Mouse (Mus musculus) ES-E14 (cell line): ENCODE data around the gene Fbxl7. TPM values are rescaled to one million over a fixed set of nuclear protein-coding genes. Genes with fewer than 3 reads are reported as not detected.

Experiments
- DNase-seq: peaks from one replicate; pipeline ENCODE4 v3.0.0-alpha.2; 2013; ENCODE audit warnings: low read depth, low spot score
- H3K27ac ChIP-seq: 2 replicates; pipeline ENCODE4 v1.5.1; 2012; ENCODE audit warnings: low read depth, mild to moderate bottlenecking, low read length, moderate library complexity, mixed read lengths; ENCODE audit not compliant: poor library complexity, insufficient read depth, severe bottlenecking
- H3K36me3 ChIP-seq: 2 replicates; pipeline ENCODE4 v1.6.1; 2012; ENCODE audit warnings: mild to moderate bottlenecking, low read length, moderate library complexity, mixed read lengths; ENCODE audit not compliant: control insufficient read depth, poor library complexity, insufficient read depth, severe bottlenecking
- H3K4me1 ChIP-seq, 2 experiments: fragments of 150-350 bp in 1 of 2; sonication (generic) in 1 of 2; 2 replicates each; pipeline ENCODE4 v1.6.1; 2012; ENCODE audit warnings: low read length in 2 of 2, mild to moderate bottlenecking in 1 of 2, mixed read lengths in 1 of 2; ENCODE audit not compliant: control insufficient read depth in 2 of 2, insufficient read depth in 2 of 2, poor library complexity in 1 of 2
- H3K4me3 ChIP-seq, 2 experiments: fragments of 150-350 bp in 1 of 2; sonication (generic) in 1 of 2; 2 replicates each; pipeline ENCODE4 v1.5.1; 2012; ENCODE audit warnings: low read length in 2 of 2, low read depth in 1 of 2, mild to moderate bottlenecking in 1 of 2, mixed read lengths in 1 of 2; ENCODE audit not compliant: insufficient read depth in 1 of 2, poor library complexity in 1 of 2, severe bottlenecking in 1 of 2
- H3K9ac ChIP-seq: 2 replicates; pipeline ENCODE4 v1.6.1; 2012; ENCODE audit warnings: low read depth, mild to moderate bottlenecking, low read length, mixed read lengths; ENCODE audit not compliant: poor library complexity, insufficient read depth, severe bottlenecking
- H3K9me3 ChIP-seq: fragments of 150-350 bp; sonication (generic); 2 replicates; pipeline ENCODE4 v1.6.1; 2012; ENCODE audit warnings: low read depth, mild to moderate bottlenecking, low read length; ENCODE audit not compliant: control insufficient read depth, insufficient read depth
- CHD2 ChIP-seq: IDR thresholded peaks from 2 replicates; pipeline ENCODE4 v1.6.1; 2014; ENCODE audit warnings: mild to moderate bottlenecking, low read depth, low read length, inconsistent platforms
- HCFC1 ChIP-seq: IDR thresholded peaks from 2 replicates; pipeline ENCODE4 v1.6.1; 2012; ENCODE audit warnings: low read length, inconsistent platforms, borderline replicate concordance; ENCODE audit not compliant: insufficient read depth
- MAFK ChIP-seq: IDR thresholded peaks from 2 replicates; pipeline ENCODE4 v1.6.1; 2014; ENCODE audit warnings: mild to moderate bottlenecking, low read depth, low read length, inconsistent platforms; ENCODE audit not compliant: insufficient read depth
- ZC3H11A ChIP-seq: IDR thresholded peaks from 2 replicates; pipeline ENCODE4 v1.6.1; 2012; ENCODE audit warnings: low read depth, mild to moderate bottlenecking, inconsistent platforms, low read length, borderline replicate concordance
- ZNF384 ChIP-seq: IDR thresholded peaks from 2 replicates; pipeline ENCODE4 v1.6.1; 2012; ENCODE audit warnings: low read depth, low read length, inconsistent platforms
- in situ Hi-C, 2 experiments: fragments of 600-800 bp; cut with MboI; formaldehyde crosslinking; loops; one replicate each; pipeline ENCODE4 v1.15.1; 2025; ENCODE audit warnings: low sequenced_read_pairs in 2 of 2, inconsistent platforms in 1 of 2; ENCODE audit not compliant: unreplicated experiment in 2 of 2
- total RNA-seq: library from RNA; depleted of rRNA; stranded (reverse); fragments of 300-350 nt; gene quantifications from 2 replicates; pipeline ENCODE4 v1.2.3, GENCODE M21; 2012

Gene Fbxl7
- total RNA-seq, 1 experiment: 0.98 TPM

DNA sequence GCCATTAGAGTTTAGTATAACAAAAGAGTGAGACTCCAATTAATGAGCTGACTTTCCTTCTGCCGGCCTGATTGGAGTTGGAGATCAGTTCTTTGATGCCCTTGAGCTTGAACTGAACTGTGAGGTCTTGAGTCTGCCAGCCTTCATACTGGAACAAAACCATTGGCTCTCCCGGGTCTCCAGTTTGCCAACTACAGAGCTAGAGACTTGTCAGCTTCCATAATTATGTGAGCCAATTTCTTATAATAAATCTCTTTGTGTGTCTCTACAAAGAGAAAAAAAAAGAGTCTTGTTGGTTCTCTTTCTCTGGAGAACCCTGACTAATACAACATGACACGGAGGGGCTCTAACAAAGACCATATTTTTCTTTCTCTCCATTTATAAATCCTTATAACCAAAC is 58.2 kb downstream of the Fbxl7 start:
- DNase-seq: no peak
- H3K4me1 ChIP-seq: no peaks in the 10 kb centered on the region
- H3K4me3 ChIP-seq: no peak overlapping the region
- in situ Hi-C loops: no loop called here
- no peaks in the 10 kb centered on the region for H3K36me3 ChIP-seq
- no peak overlapping the region for H3K9ac ChIP-seq
- TF ChIP-seq MAFK (no peak), ZC3H11A (no peak), CHD2 (no peak), ZNF384 (no peak), HCFC1 (no peak)
- H3K27ac ChIP-seq: no peak overlapping the region
- no peaks in the 10 kb centered on the region for H3K9me3 ChIP-seq

DNA sequence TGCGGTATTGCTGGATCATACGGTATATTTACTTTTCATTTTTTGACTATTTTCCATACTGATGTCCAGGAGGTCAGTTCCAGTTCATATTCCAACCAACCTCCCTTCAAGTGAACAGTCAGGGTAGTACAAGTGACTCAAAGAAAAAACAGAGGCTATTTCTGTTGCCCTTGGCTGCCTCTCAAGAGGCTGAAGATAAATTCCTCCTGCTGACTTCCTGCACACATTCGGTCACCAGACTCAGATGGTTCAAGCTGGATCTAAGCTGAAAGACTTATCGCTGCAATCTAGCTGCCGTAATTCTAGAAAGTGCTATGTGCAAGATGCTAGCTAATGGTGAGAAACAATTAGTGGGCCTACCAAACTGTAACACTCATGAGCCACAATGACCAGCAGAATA is 61.0 kb downstream of the Fbxl7 start:
- Histone ChIP-seq H3K9me3 (no peaks in the 10 kb centered on the region), H3K36me3 (no peaks in the 10 kb centered on the region), H3K9ac (no peak overlapping the region), H3K4me3 (no peak overlapping the region), H3K4me1 (no peaks in the 10 kb centered on the region), H3K27ac (no peak overlapping the region)
- no peak for DNase-seq
- in situ Hi-C loops: no loop called here
- TF ChIP-seq HCFC1: no peak
- TF ChIP-seq ZC3H11A: no peak
- TF ChIP-seq ZNF384: no peak
- no peak for TF ChIP-seq CHD2
- TF ChIP-seq MAFK: no peak

DNA sequence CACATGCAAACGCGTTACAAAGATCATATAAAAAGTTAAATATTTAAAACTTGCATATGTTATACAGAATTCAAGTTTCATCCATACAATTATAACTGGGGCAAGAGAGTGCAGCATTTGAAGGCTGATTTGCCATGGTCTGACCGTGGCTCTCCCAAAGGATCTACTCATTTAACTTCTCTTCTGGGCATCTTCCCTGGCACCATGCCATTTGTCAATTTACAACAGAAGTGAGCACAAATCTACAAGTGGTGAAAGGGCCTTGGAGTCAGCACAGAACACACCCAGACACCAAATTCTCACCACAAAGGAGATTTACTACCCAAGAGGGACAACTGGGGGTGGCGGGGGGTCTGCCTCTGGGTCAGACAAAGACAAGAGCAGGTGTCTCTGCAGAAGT is 64.2 kb downstream of the Fbxl7 start:
- no peak for DNase-seq
- no peaks in the 10 kb centered on the region for H3K36me3 ChIP-seq
- TF ChIP-seq MAFK: no peak
- TF ChIP-seq HCFC1: no peak
- TF ChIP-seq ZNF384: no peak
- TF ChIP-seq CHD2: no peak
- TF ChIP-seq ZC3H11A: no peak
- no peaks in the 10 kb centered on the region for H3K9me3 ChIP-seq
- no peaks in the 10 kb centered on the region for H3K4me1 ChIP-seq
- no peak overlapping the region for H3K4me3 ChIP-seq
- no peak overlapping the region for H3K9ac ChIP-seq
- H3K27ac ChIP-seq: no peak overlapping the region
- in situ Hi-C loops: no loop called here

DNA sequence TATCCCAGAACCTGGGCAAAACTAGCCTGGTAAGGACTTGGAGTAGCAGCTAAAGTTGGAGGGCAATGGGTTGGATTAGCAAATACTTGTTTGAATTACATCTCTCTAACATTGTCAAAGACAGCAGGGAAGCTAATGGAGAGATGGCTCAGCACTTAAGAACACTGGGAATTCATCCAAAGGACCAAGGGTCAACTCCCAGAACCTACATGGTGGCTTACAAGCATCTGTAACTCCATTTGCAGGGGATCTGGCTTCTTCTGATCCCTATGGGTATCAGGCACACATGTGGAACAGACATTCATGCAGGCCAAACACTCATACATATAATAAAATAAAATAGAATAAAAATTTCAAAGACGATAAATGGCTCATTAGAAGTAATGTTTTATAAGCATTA is 78.4 kb downstream of the Fbxl7 start:
- H3K4me3 ChIP-seq: no peak overlapping the region
- DNase-seq: no peak
- no peaks in the 10 kb centered on the region for H3K9me3 ChIP-seq
- no peak overlapping the region for H3K9ac ChIP-seq
- in situ Hi-C loops: no loop called here
- TF ChIP-seq MAFK (no peak), HCFC1 (no peak), ZC3H11A (no peak), CHD2 (no peak), ZNF384 (no peak)
- H3K36me3 ChIP-seq: no peaks in the 10 kb centered on the region
- no peak overlapping the region for H3K27ac ChIP-seq
- no peaks in the 10 kb centered on the region for H3K4me1 ChIP-seq

DNA sequence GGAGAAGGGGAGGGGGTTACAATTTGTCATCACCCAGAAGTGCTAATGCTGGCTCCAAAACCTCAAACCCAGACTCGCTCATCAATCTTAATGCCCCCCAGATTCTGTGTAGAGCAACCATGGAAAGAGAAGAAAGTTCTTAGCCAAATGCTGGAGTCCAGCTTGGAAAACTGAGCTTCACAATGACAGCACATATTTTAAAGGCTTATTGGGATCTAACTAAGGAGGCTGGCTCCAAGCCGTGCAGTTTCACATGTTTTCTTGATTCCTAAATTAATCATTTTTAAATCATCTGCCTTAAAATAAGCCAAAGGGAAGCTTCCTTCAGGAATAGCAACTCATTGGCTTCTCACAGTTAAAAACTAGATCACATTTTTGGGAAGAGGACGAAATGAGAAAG is 82.5 kb downstream of the Fbxl7 start:
- H3K9me3 ChIP-seq: no peaks in the 10 kb centered on the region
- H3K9ac ChIP-seq: no peak overlapping the region
- H3K4me1 ChIP-seq: no peaks in the 10 kb centered on the region
- TF ChIP-seq CHD2 (no peak), ZC3H11A (no peak), ZNF384 (no peak), MAFK (no peak), HCFC1 (no peak)
- in situ Hi-C loops: no loop called here
- H3K27ac ChIP-seq: no peak overlapping the region
- no peaks in the 10 kb centered on the region for H3K36me3 ChIP-seq
- DNase-seq: no peak
- H3K4me3 ChIP-seq: no peak overlapping the region
